16 mouse cellular contexts compared by ENCODE assay signal in genomic region chr1:189875439-189875861, GRCm38 (mm10). TPM values are rescaled to one million over a fixed set of nuclear protein-coding genes. Genes with fewer than 3 reads are reported as not detected.
A peak's percentile ranks its signal among the peaks of the same experiment; 100 is the strongest.
DNase-seq lines count a peak whose midpoint lies in the region; ATAC-seq and TF ChIP-seq lines count a peak whose summit lies in the region.
"Had no signal": no experiment of that assay in that cellular context is flagged by ENCODE, and none has a peak within 500 bp of the region (broad histone marks: within the 10 kb centered on the region; RNA-seq: fewer than 3 reads in every experiment).

No protein-coding gene starts in this region.

- 0 out of 2 replicates have a peak overlapping the region, but pooled peaks have one; percentile 59 for H3K27ac ChIP-seq in heart, embryonic 10.5 days
- peak overlapping the region; percentile 86 for H3K27ac ChIP-seq in lung, embryonic 16.5 days (ENCODE audit: low read length)
- H3K27ac ChIP-seq: embryonic facial prominence, embryonic 10.5 days; forebrain, embryonic 10.5 days; left cerebral cortex, adult 2 months; liver, embryonic 15.5 days; neural tube, embryonic 15.5 days had no signal

- no peak for TF ChIP-seq CTCF in C2C12 (IDR thresholded peaks at IDR 0.05; ENCODE audit: control insufficient read depth, insufficient read depth, insufficient read length)

- H3K36me3 ChIP-seq in heart, embryonic 10.5 days = peaks cover 21% of the 10 kb centered on the region
- H3K36me3 ChIP-seq in C2C12 (ENCODE audit: control insufficient read depth, insufficient read depth) = peaks cover 29% of the 10 kb centered on the region
- no peaks in the 10 kb centered on the region; the same call in 1 of the 2 replicates for H3K36me3 ChIP-seq in lung, embryonic 16.5 days (ENCODE audit: control insufficient read depth, insufficient read depth, low read length)
- H3K36me3 ChIP-seq: liver, embryonic 15.5 days; neural tube, embryonic 15.5 days had no signal

- peaks cover 64% of the 10 kb centered on the region for H3K4me1 ChIP-seq in heart, embryonic 10.5 days
- H3K4me1 ChIP-seq in lung, embryonic 16.5 days (replicated peaks; ENCODE audit: control insufficient read depth, insufficient read depth, low read length) = peaks cover 26% of the 10 kb centered on the region

- H3K27me3 ChIP-seq in heart, embryonic 10.5 days (ENCODE audit: insufficient read depth, poor library complexity, severe bottlenecking) = no peaks in the 10 kb centered on the region
- no peaks in the 10 kb centered on the region for H3K27me3 ChIP-seq in C2C12 (ENCODE audit: control insufficient read depth, insufficient read depth, insufficient read length)
- no peaks in the 10 kb centered on the region for H3K27me3 ChIP-seq in lung, embryonic 16.5 days (ENCODE audit: control insufficient read depth, insufficient read depth, low read depth, low read length)
- H3K27me3 ChIP-seq: liver, embryonic 15.5 days; neural tube, embryonic 15.5 days had no signal

- intact Hi-C loops in heart, postnatal 14 days (cut with DNase I) = no loop called here

- DNase-seq in heart, embryonic 10.5 days (ENCODE audit: low spot score) = no peak
- DNase-seq in heart, postnatal 14 days = no peak
- peak; percentile 74 for DNase-seq in kidney, adult 9 months
- DNase-seq in cerebellum, adult 9-11 months = no peak
- no peak for DNase-seq in ovary, postnatal 14 days (ENCODE audit: low spot score)
- no peak for DNase-seq in gastrocnemius, postnatal 10 days
- DNase-seq: adrenal gland, postnatal 14 days; cerebellum, adult 18-20 months had no signal

- no peak overlapping the region for H3K4me2 ChIP-seq in lung, embryonic 16.5 days (ENCODE audit: low read depth, low read length)
- H3K4me2 ChIP-seq: liver, embryonic 15.5 days; neural tube, embryonic 15.5 days had no signal

- H3K79me3 ChIP-seq in C2C12 (ENCODE audit: low read depth) = no peaks in the 10 kb centered on the region

- WGBS in heart, embryonic 10.5 days = 33% methylated on average over 6 of the region's 6 CpGs
- WGBS in lung, embryonic 16.5 days = 22% methylated on average over 6 of the region's 6 CpGs

- ATAC-seq in lung, embryonic 16.5 days (ENCODE audit: low read depth) = peak; percentile 80
- ATAC-seq: midbrain, embryonic 16.5 days had no signal

- H3K4me3 ChIP-seq in heart, embryonic 10.5 days = no peak overlapping the region
- no peak overlapping the region for H3K4me3 ChIP-seq in C2C12 (ENCODE audit: insufficient read depth, poor library complexity, severe bottlenecking)
- H3K4me3 ChIP-seq in lung, embryonic 16.5 days (ENCODE audit: low read length) = no peak overlapping the region
- H3K4me3 ChIP-seq: embryonic facial prominence, embryonic 10.5 days; forebrain, embryonic 10.5 days; left cerebral cortex, adult 2 months; liver, embryonic 15.5 days; neural tube, embryonic 15.5 days had no signal

- H3K79me2 ChIP-seq in C2C12 (ENCODE audit: control insufficient read depth, insufficient read depth) = no peaks in the 10 kb centered on the region

- no peaks in the 10 kb centered on the region for H3K9me3 ChIP-seq in heart, embryonic 10.5 days
- H3K9me3 ChIP-seq in lung, embryonic 16.5 days (ENCODE audit: control insufficient read depth, low read length) = no peaks in the 10 kb centered on the region
- H3K9me3 ChIP-seq: embryonic facial prominence, embryonic 10.5 days; forebrain, embryonic 10.5 days; liver, embryonic 15.5 days; neural tube, embryonic 15.5 days had no signal

- no peak overlapping the region for H3K9ac ChIP-seq in lung, embryonic 16.5 days (ENCODE audit: low read length)
- H3K9ac ChIP-seq: liver, embryonic 15.5 days; neural tube, embryonic 15.5 days had no signal

- H3ac ChIP-seq in C2C12 (ENCODE audit: control insufficient read depth, insufficient read length, low read depth) = no peak overlapping the region

TF ChIP-seq in C2C12, 6 proteins besides CTCF, POLR2A, EP300 and RAD21:
- TF ChIP-seq MYOD1 (IDR thresholded peaks at IDR 0.05; ENCODE audit: control insufficient read depth, insufficient read length, low read depth) (no peak), MAX (IDR thresholded peaks at IDR 0.05) (no peak), USF1 (IDR thresholded peaks at IDR 0.05; ENCODE audit: low read depth) (peak; percentile 65)

RNA-seq across cellular contexts. Expression of gene Smyd2, which starts 46.7 kb away (rescaled TPM):
- polyA plus RNA-seq in heart, embryonic 10.5 days (2016; fragmentation: Nextera tagmentation; extraction: Ambion mirVana) = 129 and 183 TPM in 2 replicates
- 100 to 1,000 TPM; 122 to 138 TPM for total RNA-seq in heart, postnatal 14 days (2021)
- polyA plus RNA-seq in C2C12 (2012; fragmentation: generic; extraction: Trizol) = 91.0 TPM
- polyA plus RNA-seq in lung, embryonic 16.5 days (2015; fragmentation: Nextera tagmentation; extraction: Ambion mirVana) = 75.6 and 80.3 TPM in 2 replicates
- total RNA-seq in gastrocnemius, postnatal 10 days (2021) = 100 to 1,000 TPM; 165 to 188 TPM
